Mouse (Mus musculus): ENCODE results near the gene Cct3. TPM values are rescaled to one million over a fixed set of nuclear protein-coding genes. Genes with fewer than 3 reads are reported as not detected.

Gene Cct3
- polyA plus RNA-seq, 1 experiment: 13.6 TPM

DNA sequence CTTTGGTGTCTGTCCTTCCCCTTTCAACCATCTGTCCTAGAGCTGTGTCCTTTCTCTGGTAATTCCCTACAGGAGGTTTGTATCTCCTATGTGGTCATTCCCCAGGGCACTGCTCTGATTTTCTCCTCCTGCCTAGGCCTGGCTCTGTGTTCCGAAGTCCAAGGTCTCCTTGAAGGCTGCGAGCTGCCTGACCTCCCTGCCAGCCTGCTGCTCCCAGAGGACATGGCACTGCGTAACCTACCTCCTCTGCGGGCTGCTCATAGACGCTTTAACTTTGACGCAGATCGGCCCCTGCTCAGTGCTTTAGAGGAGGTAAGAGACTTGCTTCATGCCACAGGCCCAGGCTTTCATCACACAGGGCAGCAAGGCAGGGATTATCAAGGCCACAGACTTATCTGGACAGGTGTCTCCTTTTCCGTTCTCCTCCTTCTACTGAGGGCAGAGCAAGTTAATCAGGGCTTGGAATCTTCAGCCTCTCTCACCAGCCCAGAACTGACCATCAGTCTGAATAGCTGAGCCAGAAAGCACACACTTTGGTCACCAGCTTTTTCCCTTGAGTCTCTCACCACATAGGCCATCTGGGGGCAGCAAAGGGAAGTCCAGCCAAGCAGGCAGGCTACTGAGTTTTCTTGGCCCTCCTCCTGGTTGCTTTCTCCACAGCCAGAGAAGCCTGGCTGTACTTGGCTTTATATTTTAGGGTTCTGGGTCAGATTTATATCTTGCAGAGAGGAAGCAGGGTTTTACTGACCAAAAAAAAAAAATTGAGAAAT, 57.7 kb downstream of the Cct3 start:
- TF ChIP-seq GATA1 (IDR thresholded peaks at IDR 0.05; ENCODE audit: low read length): no peak

DNA sequence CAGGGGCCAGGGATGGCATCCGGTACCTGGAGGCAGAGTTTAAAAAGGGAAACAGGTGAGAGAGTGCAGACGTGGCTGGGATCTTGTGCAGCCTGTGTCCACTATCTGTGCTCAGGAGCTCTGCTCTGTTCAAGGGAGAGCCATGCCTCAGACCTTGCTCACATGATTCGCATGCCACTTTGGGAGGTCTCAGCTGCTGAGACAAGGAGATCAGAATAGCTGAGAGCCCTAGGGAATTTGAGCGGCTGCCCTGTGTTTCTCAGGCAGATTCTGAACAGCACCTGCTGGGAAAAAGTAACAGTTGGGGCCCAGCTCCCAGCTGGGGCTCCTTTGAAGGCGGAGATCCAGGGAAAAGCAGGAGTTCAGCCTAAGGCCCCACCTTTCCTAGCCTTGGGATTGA, 62.7 kb downstream of the Cct3 start:
- TF ChIP-seq GATA1 (IDR thresholded peaks at IDR 0.05; ENCODE audit: low read length): no peak

DNA sequence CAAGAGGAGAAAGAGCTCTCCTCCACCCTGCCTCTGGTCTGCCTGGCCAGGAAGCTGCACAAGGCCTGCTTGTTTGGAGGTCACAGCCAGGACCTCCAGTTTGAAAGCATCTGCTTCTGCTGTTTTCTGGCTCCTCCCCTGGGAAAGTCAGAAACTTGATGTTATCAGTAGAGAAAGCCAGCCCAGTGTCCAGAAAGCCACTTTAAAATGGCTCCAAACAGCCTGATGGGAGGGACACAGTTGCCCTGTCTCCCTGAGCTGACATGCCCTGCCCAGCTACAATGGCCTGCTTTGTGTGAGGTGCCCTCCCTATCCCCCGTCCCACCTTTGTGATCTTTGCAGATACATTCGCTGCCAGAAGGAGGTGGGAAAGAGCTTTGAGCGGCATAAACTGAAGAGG, 63.1 kb downstream of the Cct3 start:
- no peak for TF ChIP-seq GATA1 (IDR thresholded peaks at IDR 0.05; ENCODE audit: low read length)

DNA sequence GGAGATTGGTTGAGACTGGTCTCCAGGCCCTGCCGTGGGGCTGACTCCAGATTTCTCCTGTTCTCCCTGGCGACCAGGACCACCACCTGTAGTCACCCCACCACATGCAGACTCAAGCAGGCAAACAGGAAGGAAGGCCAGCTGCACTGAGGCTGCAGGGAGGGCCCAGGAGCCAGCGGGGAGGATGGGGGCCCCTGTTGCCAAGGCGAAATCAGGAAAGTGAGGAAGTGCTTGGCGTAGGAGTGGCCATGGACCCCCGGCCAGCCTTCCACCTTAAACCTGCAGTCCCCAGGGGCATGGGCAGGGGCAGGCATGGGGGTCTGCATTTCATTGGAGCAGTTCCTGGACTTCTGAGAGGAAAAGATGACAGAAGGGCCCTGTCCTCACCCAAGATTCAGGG, 64.2 kb downstream of the Cct3 start:
- TF ChIP-seq GATA1 (IDR thresholded peaks at IDR 0.05; ENCODE audit: low read length): no peak

DNA sequence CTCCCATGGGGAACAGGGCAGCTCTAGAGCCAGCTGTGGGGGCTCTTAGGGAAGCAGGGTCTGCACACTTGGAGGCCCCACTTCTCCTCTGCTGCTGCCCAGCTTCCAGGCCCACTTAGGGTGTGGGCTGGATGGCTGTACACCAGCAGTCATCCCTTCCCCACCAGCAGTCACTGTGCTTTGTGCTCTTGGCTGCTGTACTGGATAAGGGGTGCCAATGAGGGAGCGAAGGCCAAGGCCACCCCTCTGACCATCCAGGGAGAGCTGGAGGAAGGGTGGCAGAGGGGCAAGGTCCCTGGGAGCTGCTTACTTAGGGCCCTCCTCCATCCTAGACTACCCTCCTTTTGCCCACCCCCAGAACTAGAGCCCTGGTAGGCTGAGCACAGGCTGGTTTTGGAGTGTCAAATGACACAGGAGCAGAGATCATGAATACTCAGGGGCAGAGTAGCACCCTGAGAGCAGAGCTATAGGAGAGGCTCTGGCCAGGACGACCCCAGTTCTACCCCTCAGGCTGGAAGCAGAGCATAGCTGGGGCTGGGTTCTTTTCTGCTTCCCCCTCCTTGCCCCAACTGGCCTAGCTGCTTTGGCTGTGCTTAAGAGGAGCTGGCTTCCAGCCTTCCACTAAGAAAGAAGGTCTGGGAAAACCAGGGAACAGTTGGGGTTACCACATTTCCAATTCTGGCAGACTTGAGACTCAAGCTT, 64.8 kb downstream of the Cct3 start:
- no peak for TF ChIP-seq GATA1 (IDR thresholded peaks at IDR 0.05; ENCODE audit: low read length)

DNA sequence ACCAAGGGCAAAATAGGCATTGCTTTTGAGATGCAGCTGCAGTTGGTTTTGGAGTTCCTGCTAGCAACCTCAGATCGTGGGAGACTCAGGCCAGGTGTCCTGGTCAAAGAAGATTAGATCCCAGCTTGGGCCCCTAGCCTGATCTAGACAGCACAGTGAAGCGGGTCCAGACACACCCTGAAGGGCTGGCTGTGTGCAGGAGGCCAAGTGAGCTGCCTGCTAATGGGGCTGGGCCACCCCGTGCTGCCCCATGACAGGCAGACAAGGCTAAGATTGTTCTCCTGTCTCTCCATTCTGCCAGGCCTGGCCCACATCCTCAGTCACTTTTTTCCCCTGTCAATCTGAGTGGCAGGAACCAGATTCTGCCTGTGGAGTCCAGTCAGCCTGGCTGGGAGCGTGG, 66.8 kb downstream of the Cct3 start:
- TF ChIP-seq GATA1 (IDR thresholded peaks at IDR 0.05; ENCODE audit: low read length): no peak

DNA sequence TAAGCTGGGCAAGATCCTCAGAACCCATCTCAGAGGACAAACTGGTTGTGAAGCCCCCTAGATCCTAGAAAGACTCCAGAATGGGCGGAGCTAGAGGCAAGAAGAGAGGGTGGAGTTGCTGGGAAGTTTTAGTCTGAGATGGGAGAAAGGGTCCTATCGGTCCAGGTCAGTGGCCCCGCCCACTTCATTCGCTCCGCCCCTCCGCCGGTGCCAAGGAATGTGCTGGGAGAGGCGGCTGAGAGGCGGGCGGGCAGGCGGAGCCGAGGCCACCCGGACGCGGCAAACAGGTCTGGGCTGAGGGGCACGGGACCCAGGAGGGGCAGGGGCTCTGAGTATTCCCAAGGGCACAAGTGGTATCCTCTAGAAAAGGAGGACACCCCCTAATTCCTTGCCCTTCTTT, 67.4 kb downstream of the Cct3 start, which contains the start of gene Paqr6:
Gene Paqr6 (plus strand): TSS at position 248 of the 400 bp plus-strand sequence.
- TF ChIP-seq GATA1 (IDR thresholded peaks at IDR 0.05; ENCODE audit: low read length): no peak

DNA sequence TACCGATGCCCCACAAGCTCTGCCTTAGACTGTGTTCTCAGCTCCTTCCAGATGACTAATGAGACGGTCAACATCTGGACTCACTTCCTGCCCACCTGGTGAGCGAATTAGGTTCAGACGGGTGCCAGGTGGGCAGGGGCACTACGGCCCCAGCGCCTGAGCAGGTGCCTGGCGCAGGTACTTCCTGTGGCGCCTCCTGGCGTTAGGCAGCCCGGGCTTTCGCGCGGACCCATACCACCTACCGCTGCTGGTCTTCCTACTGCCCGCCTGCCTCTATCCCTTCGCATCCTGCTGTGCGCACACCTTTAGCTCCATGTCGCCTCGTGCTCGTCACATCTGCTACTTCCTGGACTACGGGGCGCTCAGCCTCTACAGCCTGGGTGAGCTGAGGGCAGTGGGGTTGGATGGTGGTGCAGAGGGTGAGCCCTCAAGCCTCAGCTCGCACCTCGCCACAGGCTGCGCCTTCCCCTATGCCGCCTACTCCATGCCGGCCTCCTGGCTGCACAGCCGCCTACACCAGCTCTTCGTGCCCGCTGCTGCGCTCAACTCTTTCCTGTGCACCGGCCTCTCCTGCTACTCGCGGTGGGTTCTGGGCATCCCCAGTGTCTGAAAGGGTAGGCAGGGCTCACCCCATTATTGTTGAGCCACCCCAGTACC, 68.9 kb downstream of the Cct3 start:
- no peak for TF ChIP-seq GATA1 (IDR thresholded peaks at IDR 0.05; ENCODE audit: low read length)

Other genes starting within 250 kb of the Cct3 start
- gene Naxe, start 238.6 kb upstream of the Cct3 start, polyA plus RNA-seq (2012): 26.1 and 37.5 TPM in 2 replicates
- not detected in 2 replicates for gene Ttc24, start 218.8 kb upstream of the Cct3 start, polyA plus RNA-seq (2012)
- gene Iqgap3, start 215.1 kb upstream of the Cct3 start, polyA plus RNA-seq (2012): 7.6 and 13.5 TPM in 2 replicates
- 164 and 168 TPM in 2 replicates for gene Mef2d, start 154.7 kb upstream of the Cct3 start, polyA plus RNA-seq (2012)
- not detected in 2 replicates for gene Rhbg, start 42.4 kb upstream of the Cct3 start, polyA plus RNA-seq (2012)
- not detected in 2 replicates for gene Gm38392, start 9.9 kb upstream of the Cct3 start, polyA plus RNA-seq (2012)
- gene Tsacc, start 117 bp upstream of the Cct3 start, polyA plus RNA-seq (2012): 0.52 and 1.1 TPM in 2 replicates
- gene Glmp, start 27.9 kb downstream of the Cct3 start, polyA plus RNA-seq (2012): 18.7 and 56.8 TPM in 2 replicates
- 1.2 and 3.4 TPM in 2 replicates for gene Tmem79, start 39.0 kb downstream of the Cct3 start, polyA plus RNA-seq (2012)
- 48.6 and 63.1 TPM in 2 replicates for gene Smg5, start 39.1 kb downstream of the Cct3 start, polyA plus RNA-seq (2012)
- not detected in 2 replicates for gene Paqr6, start 67.5 kb downstream of the Cct3 start, polyA plus RNA-seq (2012)
- not detected in 2 replicates for gene Bglap3, start 75.6 kb downstream of the Cct3 start, polyA plus RNA-seq (2012)
- not detected in 2 replicates for gene Bglap2, start 81.6 kb downstream of the Cct3 start, polyA plus RNA-seq (2012)
- 0.30 and 0.36 TPM in 2 replicates for gene Bglap, start 87.3 kb downstream of the Cct3 start, polyA plus RNA-seq (2012)
- gene Pmf1, start 113.2 kb downstream of the Cct3 start, polyA plus RNA-seq (2012): 275 and 327 TPM in 2 replicates
- 8.1 and 17.5 TPM in 2 replicates for gene Slc25a44, start 128.0 kb downstream of the Cct3 start, polyA plus RNA-seq (2012)
- 5.2 and 7.4 TPM in 2 replicates for gene Sema4a, start 164.1 kb downstream of the Cct3 start, polyA plus RNA-seq (2012)
- 352 and 421 TPM in 2 replicates for gene Lmna, start 212.8 kb downstream of the Cct3 start, polyA plus RNA-seq (2012)
- gene Mex3a, start 235.3 kb downstream of the Cct3 start, polyA plus RNA-seq (2012): 9.2 and 9.9 TPM in 2 replicates